Comparison of ENCODE assay signal across 15 mouse cellular contexts in genomic region chr1:86557872-86558271, GRCm38 (mm10). TPM values are rescaled to one million over a fixed set of nuclear protein-coding genes. Genes with fewer than 3 reads are reported as not detected.
A peak's percentile ranks its signal among the peaks of the same experiment; 100 is the strongest.
DNase-seq lines count a peak whose midpoint lies in the region; ATAC-seq and TF ChIP-seq lines count a peak whose summit lies in the region.
"Had no signal": no experiment of that assay in that cellular context is flagged by ENCODE, and none has a peak within 500 bp of the region (broad histone marks: within the 10 kb centered on the region; RNA-seq: fewer than 3 reads in every experiment).

No protein-coding gene starts in this region.

- WGBS in embryonic facial prominence, embryonic 14.5 days, result 61% methylated on average over 7 of the region's 7 CpGs
- WGBS in embryonic facial prominence, embryonic 10.5 days, result 74% methylated on average over 7 of the region's 7 CpGs
- 27% methylated on average over 7 of the region's 7 CpGs for WGBS in heart, postnatal 0 days

- peak; percentile 67; the same call in 1 of the 2 replicates for ATAC-seq in embryonic facial prominence, embryonic 14.5 days (ENCODE audit: low read depth)
- ATAC-seq in heart, postnatal 0 days (ENCODE audit: insufficient read depth, low read depth), result peak; percentile 42
- peak; percentile 96 for ATAC-seq in megakaryocyte-erythroid progenitor cell, adult 5-6 weeks (replicated peaks; ENCODE audit: low FRiP score, low TSS enrichment, poor library complexity, severe bottlenecking)
- ATAC-seq: intestine, postnatal 0 days had no signal

- peaks cover 20% of the 10 kb centered on the region for H3K36me3 ChIP-seq in embryonic facial prominence, embryonic 14.5 days (ENCODE audit: control insufficient read depth, insufficient read depth, low read length)
- peaks cover 36% of the 10 kb centered on the region for H3K36me3 ChIP-seq in embryonic facial prominence, embryonic 10.5 days (replicated peaks)
- H3K36me3 ChIP-seq in heart, postnatal 0 days (replicated peaks; ENCODE audit: control insufficient read depth, insufficient read depth, low read length), result no peaks in the 10 kb centered on the region; the same call in 1 of the 2 replicates

- no peaks in the 10 kb centered on the region for H3K9me3 ChIP-seq in embryonic facial prominence, embryonic 14.5 days (ENCODE audit: control insufficient read depth, low read length)
- H3K9me3 ChIP-seq in embryonic facial prominence, embryonic 10.5 days, result no peaks in the 10 kb centered on the region
- H3K9me3 ChIP-seq in heart, postnatal 0 days (replicated peaks; ENCODE audit: control insufficient read depth, low read length), result no peaks in the 10 kb centered on the region
- H3K9me3 ChIP-seq: heart, embryonic 13.5 days; limb, embryonic 15.5 days; midbrain, embryonic 12.5 days had no signal

- H3K4me1 ChIP-seq in embryonic facial prominence, embryonic 14.5 days (ENCODE audit: control insufficient read depth, insufficient read depth, low read length), result no peaks in the 10 kb centered on the region
- no peaks in the 10 kb centered on the region for H3K4me1 ChIP-seq in embryonic facial prominence, embryonic 10.5 days
- peaks cover 17% of the 10 kb centered on the region; the same call in 1 of the 2 replicates for H3K4me1 ChIP-seq in heart, postnatal 0 days (ENCODE audit: control insufficient read depth, insufficient read depth)
- H3K4me1 ChIP-seq: limb, embryonic 15.5 days; midbrain, embryonic 12.5 days had no signal

- no peaks in the 10 kb centered on the region for H3K27me3 ChIP-seq in embryonic facial prominence, embryonic 14.5 days (replicated peaks; ENCODE audit: control insufficient read depth, insufficient read depth, low read length)
- no peaks in the 10 kb centered on the region for H3K27me3 ChIP-seq in embryonic facial prominence, embryonic 10.5 days (replicated peaks; ENCODE audit: low read depth, poor library complexity, severe bottlenecking)
- no peaks in the 10 kb centered on the region for H3K27me3 ChIP-seq in heart, postnatal 0 days (ENCODE audit: control insufficient read depth, insufficient read depth, low read length)
- H3K27me3 ChIP-seq: heart, embryonic 13.5 days; limb, embryonic 15.5 days; midbrain, embryonic 12.5 days had no signal

- TF ChIP-seq CTCF in heart, postnatal 0 days (IDR thresholded peaks at IDR 0.05; ENCODE audit: low read depth), result no peak

- DNase-seq in embryonic facial prominence, embryonic 14.5 days (ENCODE audit: low spot score), result peak; percentile 75
- no peak for DNase-seq in embryonic facial prominence, embryonic 10.5 days (ENCODE audit: low spot score)
- DNase-seq in ovary, adult 18-20 months (ENCODE audit: low spot score), result peak; percentile 57
- no peak for DNase-seq in ovary, postnatal 10 days (ENCODE audit: low spot score)
- DNase-seq in heart, postnatal 0 days (ENCODE audit: low spot score), result peak; percentile 53
- DNase-seq in embryo, embryonic 10.5 days (ENCODE audit: low spot score), result no peak
- DNase-seq in thymus, postnatal 4 days, result no peak
- DNase-seq: cerebellum, postnatal 14 days; layer of hippocampus, postnatal 36 days; right cerebral cortex, postnatal 25 days had no signal

- no peak overlapping the region for H3K4me2 ChIP-seq in embryonic facial prominence, embryonic 14.5 days (ENCODE audit: low read depth, low read length)
- H3K4me2 ChIP-seq in heart, postnatal 0 days (ENCODE audit: low read depth, low read length), result no peak overlapping the region
- H3K4me2 ChIP-seq: heart, embryonic 13.5 days; limb, embryonic 15.5 days; midbrain, embryonic 12.5 days had no signal

- H3K27ac ChIP-seq in embryonic facial prominence, embryonic 14.5 days (replicated peaks; ENCODE audit: low read depth, low read length), result 0 out of 2 replicates have a peak overlapping the region, but pooled peaks have one; percentile 39
- H3K27ac ChIP-seq in embryonic facial prominence, embryonic 10.5 days (replicated peaks), result no peak overlapping the region
- H3K27ac ChIP-seq in heart, postnatal 0 days (ENCODE audit: low read depth), result peak overlapping the region; percentile 74
- H3K27ac ChIP-seq: heart, embryonic 13.5 days; limb, embryonic 15.5 days; midbrain, embryonic 12.5 days had no signal

- H3K9ac ChIP-seq in embryonic facial prominence, embryonic 14.5 days (ENCODE audit: low read depth, low read length), result no peak overlapping the region
- H3K9ac ChIP-seq in heart, postnatal 0 days (replicated peaks; ENCODE audit: low read depth, low read length), result no peak overlapping the region
- H3K9ac ChIP-seq: heart, embryonic 13.5 days; limb, embryonic 15.5 days; midbrain, embryonic 12.5 days had no signal

- no peak for TF ChIP-seq EP300 in heart, postnatal 0 days (IDR thresholded peaks at IDR 0.05; ENCODE audit: low read depth)

- no peak overlapping the region for H3K4me3 ChIP-seq in embryonic facial prominence, embryonic 14.5 days (ENCODE audit: low read depth, low read length)
- no peak overlapping the region for H3K4me3 ChIP-seq in embryonic facial prominence, embryonic 10.5 days
- H3K4me3 ChIP-seq in heart, postnatal 0 days (ENCODE audit: low read depth, low read length), result no peak overlapping the region
- H3K4me3 ChIP-seq: heart, embryonic 13.5 days; limb, embryonic 15.5 days; midbrain, embryonic 12.5 days had no signal

RNA-seq across cellular contexts. Expression of gene Pde6d, which starts 24.6 kb away (rescaled TPM):
- polyA plus RNA-seq in embryonic facial prominence, embryonic 14.5 days (2014; fragmentation: Nextera tagmentation; extraction: Ambion mirVana), result 55.8 and 59.2 TPM in 2 replicates
- 60.8 and 61.2 TPM in 2 replicates for polyA plus RNA-seq in embryonic facial prominence, embryonic 10.5 days (2016; fragmentation: Nextera tagmentation; extraction: Ambion mirVana)
- total RNA-seq in heart, postnatal 0 days (2014; rRNA removed; ENCODE audit: low replicate concordance), result 19.8 and 25.0 TPM in 2 replicates
- polyA plus RNA-seq in heart, postnatal 0 days (2015; fragmentation: Nextera tagmentation; extraction: Ambion mirVana), result 50.5 and 57.4 TPM in 2 replicates
- 36.5 and 52.7 TPM in 2 replicates for total RNA-seq in megakaryocyte-erythroid progenitor cell, adult 5-6 weeks (2014; fragmentation: Nextera tagmentation)
- 13.2 TPM in 2 replicates for total RNA-seq in megakaryocyte-erythroid progenitor cell, adult 5-6 weeks (2017)

RNA-seq across cellular contexts. Expression of gene Cops7b, which starts 24.8 kb away (rescaled TPM):
- 31.3 and 34.9 TPM in 2 replicates for polyA plus RNA-seq in embryonic facial prominence, embryonic 14.5 days (2014; fragmentation: Nextera tagmentation; extraction: Ambion mirVana)
- 74.1 and 75.7 TPM in 2 replicates for polyA plus RNA-seq in embryonic facial prominence, embryonic 10.5 days (2016; fragmentation: Nextera tagmentation; extraction: Ambion mirVana)
- total RNA-seq in heart, postnatal 0 days (2014; rRNA removed; ENCODE audit: low replicate concordance), result 16.0 and 20.7 TPM in 2 replicates
- polyA plus RNA-seq in heart, postnatal 0 days (2015; fragmentation: Nextera tagmentation; extraction: Ambion mirVana), result 14.0 TPM in 2 replicates
- total RNA-seq in megakaryocyte-erythroid progenitor cell, adult 5-6 weeks (2014; fragmentation: Nextera tagmentation), result 21.2 and 25.6 TPM in 2 replicates
- total RNA-seq in megakaryocyte-erythroid progenitor cell, adult 5-6 weeks (2017), result 17.2 and 19.1 TPM in 2 replicates

RNA-seq across cellular contexts. Expression of gene Ptma, which starts 31.3 kb away (rescaled TPM):
- 1,814 and 2,055 TPM in 2 replicates for polyA plus RNA-seq in embryonic facial prominence, embryonic 14.5 days (2014; fragmentation: Nextera tagmentation; extraction: Ambion mirVana)
- polyA plus RNA-seq in embryonic facial prominence, embryonic 10.5 days (2016; fragmentation: Nextera tagmentation; extraction: Ambion mirVana), result 3,352 and 3,592 TPM in 2 replicates
- total RNA-seq in heart, postnatal 0 days (2014; rRNA removed; ENCODE audit: low replicate concordance), result 379 and 399 TPM in 2 replicates
- 597 and 614 TPM in 2 replicates for polyA plus RNA-seq in heart, postnatal 0 days (2015; fragmentation: Nextera tagmentation; extraction: Ambion mirVana)
- 2,834 and 3,273 TPM in 2 replicates for total RNA-seq in megakaryocyte-erythroid progenitor cell, adult 5-6 weeks (2014; fragmentation: Nextera tagmentation)
- total RNA-seq in megakaryocyte-erythroid progenitor cell, adult 5-6 weeks (2017), result 4,983 and 7,914 TPM in 2 replicates

Comparison
In these comparisons a context has a peak if more than half of its experiments do, and no peak if none do; other contexts are left out.
1. DNase-seq: peak in embryonic facial prominence, embryonic 14.5 days (single experiment), ovary, adult 18-20 months (single experiment) and heart, postnatal 0 days (single experiment); none in embryonic facial prominence, embryonic 10.5 days (single experiment), ovary, postnatal 10 days (single experiment), embryo, embryonic 10.5 days (single experiment) and thymus, postnatal 4 days (single experiment).
2. ATAC-seq: peak in every context shown above with its lines; median percentile 96 in megakaryocyte-erythroid progenitor cell, adult 5-6 weeks; 67 in embryonic facial prominence, embryonic 14.5 days; 42 in heart, postnatal 0 days.